Mouse (Mus musculus) limb, embryonic 13.5 days (tissue): ENCODE results near the gene Nbas. TPM values are rescaled to one million over a fixed set of nuclear protein-coding genes. Genes with fewer than 3 reads are reported as not detected.

Source experiments
- ATAC-seq: fragments of 200-750 bp; cut with Nextera tagmentation; 2 replicates; pipeline ENCODE4 v1.8.0; 2017; ENCODE audit warnings: low read depth, moderate number of reproducible peaks, moderate TSS enrichment; ENCODE audit not compliant: low FRiP score
- H3K27ac ChIP-seq: fragments of 300-500 bp; sonication (generic); 2 replicates; pipeline ENCODE4 v1.5.1; 2015; ENCODE audit warnings: inconsistent platforms, mild to moderate bottlenecking, moderate library complexity
- H3K27me3 ChIP-seq: fragments of 300-500 bp; sonication (generic); 2 replicates; pipeline ENCODE4 v1.6.1; 2015; ENCODE audit warnings: mild to moderate bottlenecking, inconsistent platforms
- H3K36me3 ChIP-seq: fragments of 300-500 bp; sonication (generic); 2 replicates; pipeline ENCODE4 v1.6.1; 2015; ENCODE audit warnings: inconsistent platforms, mild to moderate bottlenecking, moderate library complexity
- H3K4me1 ChIP-seq: fragments of 300-500 bp; sonication (generic); 2 replicates; pipeline ENCODE4 v1.6.1; 2015; ENCODE audit warnings: inconsistent platforms
- H3K4me2 ChIP-seq: fragments of 300-500 bp; sonication (generic); replicated peaks from 2 replicates; pipeline ENCODE4 v1.6.1; 2015; ENCODE audit warnings: inconsistent platforms, mild to moderate bottlenecking, moderate library complexity
- H3K4me3 ChIP-seq: fragments of 300-500 bp; sonication (generic); 2 replicates; pipeline ENCODE4 v1.5.1; 2015; ENCODE audit warnings: moderate library complexity, mild to moderate bottlenecking, inconsistent platforms
- H3K9ac ChIP-seq: fragments of 300-500 bp; sonication (generic); 2 replicates; pipeline ENCODE4 v1.6.1; 2015; ENCODE audit warnings: mild to moderate bottlenecking, inconsistent platforms
- H3K9me3 ChIP-seq: fragments of 300-500 bp; sonication (generic); 2 replicates; pipeline ENCODE4 v1.6.1; 2016; ENCODE audit warnings: inconsistent platforms
- WGBS: fragments of 180-500 bp; shearing (Covaris S2); methylation state at CpG from one replicate; pipeline ENCODE4 v1.1.7; 2015; 5-methylcytosine and 5-hydroxymethylcytosine counted together
- polyA plus RNA-seq: library from polyadenylated mRNA; unstranded; fragments of >200 nt; fragmentation: Nextera tagmentation; extraction: Ambion mirVana; gene quantifications from 2 replicates; pipeline ENCODE4 v1.2.1, GENCODE M21; 2015

Gene Nbas
- polyA plus RNA-seq, result 15.9 and 16.7 TPM in 2 replicates

DNA sequence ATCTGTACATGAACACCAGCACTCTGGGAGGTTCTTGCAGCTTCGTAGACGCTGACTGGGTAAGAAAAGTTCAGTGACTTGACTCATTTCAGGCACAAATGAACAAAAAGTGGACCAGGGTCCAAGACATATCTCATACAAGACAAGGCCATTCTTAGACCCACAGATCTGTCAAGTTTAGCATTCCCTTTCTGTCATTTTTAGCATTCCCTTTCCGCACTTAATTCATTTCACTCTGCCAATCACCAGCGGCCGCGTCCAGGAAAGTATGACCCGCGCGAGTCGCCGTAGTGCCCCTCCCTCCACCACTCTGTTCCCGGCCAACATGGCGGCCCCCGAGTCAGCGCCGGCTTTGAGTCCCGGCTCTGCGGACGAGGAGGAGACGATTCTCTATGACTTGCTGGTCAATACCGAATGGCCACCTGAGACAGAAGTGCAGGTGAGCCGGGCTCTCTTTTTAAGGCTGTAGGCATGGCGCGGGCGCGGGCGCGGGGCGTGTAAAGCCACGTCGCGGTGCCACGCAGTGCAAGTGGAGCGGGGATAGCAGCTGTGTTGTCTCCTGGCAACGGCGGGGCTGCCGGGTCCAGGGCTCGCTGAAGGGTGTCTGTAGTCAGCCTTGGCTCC lies at the start of gene Nbas:
Nbas (plus strand) TSS at position 308 of the 624 bp plus-strand sequence.
- ATAC-seq, result peak; percentile 94
- H3K4me3 ChIP-seq, result peak within 1 kb of the TSS; percentile 88
- no peaks in the 10 kb centered on the region for H3K9me3 ChIP-seq
- H3K9ac ChIP-seq, result peak within 1 kb of the TSS; percentile 85
- H3K27ac ChIP-seq, result no peak within 1 kb of the TSS
- H3K36me3 ChIP-seq, result peaks cover under 1% of the 10 kb centered on the region; the same call in 1 of the 2 replicates
- H3K4me1 ChIP-seq, result peaks cover 6% of the 10 kb centered on the region
- no peaks in the 10 kb centered on the region for H3K27me3 ChIP-seq
- WGBS, result 4% methylated on average over 38 of the region's 38 CpGs
- H3K4me2 ChIP-seq, result peak within 1 kb of the TSS; percentile 85

GRCm38 (mm10) chr12:13242453-13242852 lies 26.5 kb upstream of the Nbas start:
- Histone ChIP-seq H3K9me3 (no peaks in the 10 kb centered on the region), H3K4me2 (no peak overlapping the region), H3K27ac (no peak overlapping the region), H3K4me3 (no peak overlapping the region), H3K36me3 (peaks cover 63% of the 10 kb centered on the region), H3K27me3 (no peaks in the 10 kb centered on the region), H3K9ac (no peak overlapping the region), H3K4me1 (no peaks in the 10 kb centered on the region)
- no peak for ATAC-seq

GRCm38 (mm10) chr12:13248691-13249572 lies 20.0 kb upstream of the Nbas start, which contains the start of gene Ddx1:
Gene Ddx1 (minus strand): TSS chr12:13249213.
- 3% methylated on average over 50 of the region's 59 CpGs for WGBS
- Histone ChIP-seq H3K27me3 (no peaks in the 10 kb centered on the region), H3K9me3 (no peaks in the 10 kb centered on the region)

DNA sequence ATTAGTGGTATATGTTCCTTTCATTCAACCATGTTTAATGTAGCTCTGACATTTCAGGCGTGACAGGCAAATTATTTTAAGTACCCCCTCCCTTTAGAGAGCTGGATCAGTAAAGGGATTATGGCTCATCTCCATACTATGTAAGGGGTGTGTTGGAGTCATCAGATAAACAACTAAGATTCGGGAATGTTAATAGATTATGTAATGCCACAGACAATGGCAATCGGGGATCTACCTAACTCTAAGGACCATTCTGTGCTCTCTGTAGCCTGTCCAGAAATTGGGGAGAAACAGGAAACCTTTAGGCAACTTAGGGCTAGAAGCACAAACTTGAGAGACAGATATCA lies 19.4 kb upstream of the Nbas start:
- Histone ChIP-seq H3K36me3 (peaks cover 5% of the 10 kb centered on the region; the same call in 1 of the 2 replicates), H3K9ac (peak overlapping the region; percentile 92), H3K9me3 (no peaks in the 10 kb centered on the region), H3K4me2 (peak overlapping the region; percentile 61), H3K27me3 (no peaks in the 10 kb centered on the region), H3K27ac (no peak overlapping the region), H3K4me1 (peaks cover 9% of the 10 kb centered on the region), H3K4me3 (peak overlapping the region; percentile 94)
- WGBS, result 90% methylated on average over 3 of the region's 3 CpGs
- ATAC-seq, result 0 out of 2 replicates have a peak, but pooled peaks have one; percentile 18

More at GRCm38 (mm10) chr12:13248691-13249572, 20.0 kb upstream of the Nbas start, which contains the start of gene Ddx1:
- H3K27ac ChIP-seq, result peak within 1 kb of the TSS; percentile 84
- ATAC-seq, result peak; percentile 89
- H3K4me3 ChIP-seq, result peak within 1 kb of the TSS; percentile 94
- peaks cover 9% of the 10 kb centered on the region for H3K4me1 ChIP-seq
- H3K9ac ChIP-seq, result peak within 1 kb of the TSS; percentile 92
- peaks cover 12% of the 10 kb centered on the region for H3K36me3 ChIP-seq
- peak within 1 kb of the TSS; percentile 61 for H3K4me2 ChIP-seq

GRCm38 (mm10) chr12:13255068-13255467 lies 13.9 kb upstream of the Nbas start:
- no peak overlapping the region for H3K9ac ChIP-seq
- no peak overlapping the region for H3K4me2 ChIP-seq
- H3K27me3 ChIP-seq, result no peaks in the 10 kb centered on the region; the same call in 1 of the 2 replicates
- H3K36me3 ChIP-seq, result no peaks in the 10 kb centered on the region
- no peaks in the 10 kb centered on the region for H3K9me3 ChIP-seq
- ATAC-seq, result no peak
- 37% methylated on average over 3 of the region's 3 CpGs for WGBS
- no peaks in the 10 kb centered on the region for H3K4me1 ChIP-seq
- no peak overlapping the region for H3K27ac ChIP-seq
- no peak overlapping the region for H3K4me3 ChIP-seq

- no peak overlapping the region for H3K27ac ChIP-seq
- no peak overlapping the region for H3K4me3 ChIP-seq
- H3K4me2 ChIP-seq, result no peak overlapping the region
- WGBS, result 63% methylated on average over 2 of the region's 2 CpGs
- H3K27me3 ChIP-seq, result no peaks in the 10 kb centered on the region; the same call in 1 of the 2 replicates
- H3K4me1 ChIP-seq, result no peaks in the 10 kb centered on the region
- no peak for ATAC-seq
- H3K9me3 ChIP-seq, result no peaks in the 10 kb centered on the region
- no peak overlapping the region for H3K9ac ChIP-seq
- no peaks in the 10 kb centered on the region for H3K36me3 ChIP-seq
Observed at GRCm38 (mm10) chr12:13255701-13256100, 13.2 kb upstream of the Nbas start.

DNA sequence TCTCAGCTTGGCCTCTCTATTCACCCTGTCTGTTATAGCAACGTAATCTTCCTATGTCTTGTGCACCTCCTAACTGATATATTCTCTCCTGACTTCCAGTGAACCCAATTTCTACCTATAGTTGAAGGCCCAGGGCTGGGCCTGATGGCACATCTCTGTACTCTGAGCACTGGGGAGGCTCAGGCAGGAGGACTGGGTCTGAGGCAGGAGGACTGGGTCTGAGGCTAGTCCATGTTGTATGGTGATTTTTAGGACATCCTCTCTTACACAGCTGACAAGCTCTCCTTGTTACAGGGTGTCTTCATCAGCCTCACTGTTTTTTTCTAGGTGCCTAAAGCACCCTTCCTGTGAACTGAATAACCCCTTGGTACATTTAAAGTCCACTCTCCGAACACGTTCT lies 521 bp upstream of the Nbas start:
- no peak overlapping the region for H3K9ac ChIP-seq
- H3K27ac ChIP-seq, result no peak overlapping the region
- H3K4me3 ChIP-seq, result peak overlapping the region; percentile 88
- H3K9me3 ChIP-seq, result no peaks in the 10 kb centered on the region
- H3K36me3 ChIP-seq, result no peaks in the 10 kb centered on the region
- H3K4me2 ChIP-seq, result peak overlapping the region; percentile 85
- peaks cover 6% of the 10 kb centered on the region for H3K4me1 ChIP-seq
- 52% methylated on average over 3 of the region's 3 CpGs for WGBS
- no peaks in the 10 kb centered on the region for H3K27me3 ChIP-seq
- peak; percentile 37; the same call in 1 of the 2 replicates for ATAC-seq

GRCm38 (mm10) chr12:13269570-13270390 lies 847 bp downstream of the Nbas start:
- 47% methylated on average over 16 of the region's 16 CpGs for WGBS
- peak overlapping the region; percentile 85 for H3K9ac ChIP-seq
- peak overlapping the region; percentile 88 for H3K4me3 ChIP-seq
- H3K4me2 ChIP-seq, result peak overlapping the region; percentile 85
- H3K4me1 ChIP-seq, result peaks cover 6% of the 10 kb centered on the region
- ATAC-seq, result 0 out of 2 replicates have a peak, but pooled peaks have one; percentile 3
- H3K9me3 ChIP-seq, result no peaks in the 10 kb centered on the region
- H3K27me3 ChIP-seq, result no peaks in the 10 kb centered on the region
- H3K36me3 ChIP-seq, result peaks cover 8% of the 10 kb centered on the region
- no peak overlapping the region for H3K27ac ChIP-seq

- H3K4me3 ChIP-seq, result no peak overlapping the region
- H3K4me2 ChIP-seq, result no peak overlapping the region
- no peak for ATAC-seq
- no peak overlapping the region for H3K27ac ChIP-seq
- no peaks in the 10 kb centered on the region for H3K27me3 ChIP-seq
- peaks cover 23% of the 10 kb centered on the region for H3K36me3 ChIP-seq
- H3K4me1 ChIP-seq, result peaks cover 7% of the 10 kb centered on the region; the same call in 1 of the 2 replicates
- 92% methylated on average over 2 of the region's 2 CpGs for WGBS
- H3K9me3 ChIP-seq, result no peaks in the 10 kb centered on the region
- no peak overlapping the region for H3K9ac ChIP-seq
Observed at GRCm38 (mm10) chr12:13291453-13291852, 22.5 kb downstream of the Nbas start.

- Histone ChIP-seq H3K9ac (no peak overlapping the region), H3K27ac (no peak overlapping the region), H3K4me3 (no peak overlapping the region), H3K27me3 (no peaks in the 10 kb centered on the region), H3K36me3 (peaks cover 18% of the 10 kb centered on the region), H3K9me3 (no peaks in the 10 kb centered on the region), H3K4me1 (peaks cover 7% of the 10 kb centered on the region; the same call in 1 of the 2 replicates), H3K4me2 (no peak overlapping the region)
- peak; percentile 69 for ATAC-seq
- 20% methylated on average over 3 of the region's 3 CpGs for WGBS
Observed at GRCm38 (mm10) chr12:13293421-13293881, 24.5 kb downstream of the Nbas start.

GRCm38 (mm10) chr12:13303037-13303436 lies 34.1 kb downstream of the Nbas start:
- H3K4me1 ChIP-seq, result 0 out of 2 replicates have a peak, but pooled peaks cover 3% of the 10 kb centered on the region
- ATAC-seq, result no peak
- peaks cover 20% of the 10 kb centered on the region for H3K36me3 ChIP-seq
- H3K9ac ChIP-seq, result no peak overlapping the region
- H3K4me3 ChIP-seq, result no peak overlapping the region
- H3K27ac ChIP-seq, result no peak overlapping the region
- WGBS, result 67% methylated on average over 3 of the region's 3 CpGs
- no peaks in the 10 kb centered on the region for H3K27me3 ChIP-seq
- no peak overlapping the region for H3K4me2 ChIP-seq
- no peaks in the 10 kb centered on the region for H3K9me3 ChIP-seq
